Mouse (Mus musculus): Measurements from ENCODE around the gene Krtap10-4. TPM values are rescaled to one million over a fixed set of nuclear protein-coding genes. Genes with fewer than 3 reads are reported as not detected.
A peak's percentile ranks its signal among the peaks of the same experiment; 100 is the strongest.

Krtap10-4 gene
- not detected in 2 replicates for polyA plus RNA-seq (2014; fragmentation: Nextera tagmentation; extraction: Ambion mirVana)

DNA sequence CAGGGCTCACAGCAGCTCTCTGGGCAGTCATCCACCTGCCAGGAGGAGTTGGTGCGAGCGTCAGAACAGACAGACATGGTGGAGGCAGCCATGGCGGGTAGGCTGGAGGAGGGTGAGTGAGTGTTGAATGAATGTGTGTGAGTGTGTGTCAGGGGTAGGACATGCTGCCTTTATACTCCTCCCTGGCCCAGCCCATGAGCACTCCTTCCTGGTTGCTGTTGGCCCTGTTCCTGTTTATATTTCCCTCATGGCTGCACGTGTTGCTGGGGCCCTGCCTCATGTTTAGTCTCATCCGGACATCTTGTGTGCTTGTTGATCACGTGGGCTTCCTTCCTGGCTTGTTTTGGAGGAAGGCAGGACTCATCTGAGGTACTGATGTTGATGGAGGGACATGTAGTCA lies at the start of gene Krtap10-4:
Gene Krtap10-4, minus strand, starts transcription at position 145 of the 400 bp plus-strand sequence.
- Histone ChIP-seq H3K4me2 (no peak within 1 kb of the TSS), H3K9me3 (ENCODE audit: control insufficient read depth, low read length) (no peaks in the 10 kb centered on the region), H3K9ac (ENCODE audit: low read depth, low read length) (no peak within 1 kb of the TSS), H3K4me1 (replicated peaks; ENCODE audit: control insufficient read depth, insufficient read depth, low read length) (no peaks in the 10 kb centered on the region), H3K4me3 (ENCODE audit: low read depth, low read length) (no peak within 1 kb of the TSS), H3K27me3 (replicated peaks; ENCODE audit: control insufficient read depth, insufficient read depth, low read length) (no peaks in the 10 kb centered on the region), H3K36me3 (ENCODE audit: control insufficient read depth, insufficient read depth, low read length) (no peaks in the 10 kb centered on the region), H3K27ac (ENCODE audit: low read depth, low read length) (no peak within 1 kb of the TSS)
- DNase-seq (ENCODE audit: low spot score) (no peak), ATAC-seq (replicated peaks; ENCODE audit: low FRiP score) (no peak)
- 63% methylated on average over 6 of the region's 6 CpGs for WGBS

DNA sequence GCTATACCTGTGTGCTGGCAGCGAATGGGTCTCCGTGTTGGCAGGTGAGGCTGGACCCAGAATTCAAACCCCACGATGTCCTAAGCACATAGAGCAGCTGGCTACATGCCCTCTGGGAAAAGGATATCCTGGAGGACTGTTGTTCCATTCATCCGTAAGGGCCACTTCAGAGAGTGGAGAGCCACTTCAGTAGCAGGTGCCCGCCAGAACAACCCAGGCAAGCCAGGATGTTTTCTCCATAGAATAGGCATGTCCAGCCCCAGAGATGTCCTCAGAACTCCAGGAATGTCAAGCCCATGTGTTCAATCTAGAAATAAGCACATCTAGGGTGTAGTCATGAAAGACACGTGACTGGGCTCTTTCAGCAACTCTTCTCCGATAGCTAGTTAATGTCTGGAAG lies 42.8 kb upstream of the Krtap10-4 start:
- Histone ChIP-seq H3K4me1 (replicated peaks; ENCODE audit: control insufficient read depth, insufficient read depth, low read length) (no peaks in the 10 kb centered on the region), H3K9me3 (ENCODE audit: control insufficient read depth, low read length) (no peaks in the 10 kb centered on the region), H3K36me3 (ENCODE audit: control insufficient read depth, insufficient read depth, low read length) (no peaks in the 10 kb centered on the region), H3K4me3 (ENCODE audit: low read depth, low read length) (no peak overlapping the region), H3K4me2 (no peak overlapping the region), H3K27me3 (replicated peaks; ENCODE audit: control insufficient read depth, insufficient read depth, low read length) (no peaks in the 10 kb centered on the region), H3K9ac (ENCODE audit: low read depth, low read length) (no peak overlapping the region), H3K27ac (ENCODE audit: low read depth, low read length) (no peak overlapping the region)
- ATAC-seq (replicated peaks; ENCODE audit: low FRiP score): no peak
- 88% methylated on average over 7 of the region's 7 CpGs for WGBS
- no peak for DNase-seq (ENCODE audit: low spot score)

DNA sequence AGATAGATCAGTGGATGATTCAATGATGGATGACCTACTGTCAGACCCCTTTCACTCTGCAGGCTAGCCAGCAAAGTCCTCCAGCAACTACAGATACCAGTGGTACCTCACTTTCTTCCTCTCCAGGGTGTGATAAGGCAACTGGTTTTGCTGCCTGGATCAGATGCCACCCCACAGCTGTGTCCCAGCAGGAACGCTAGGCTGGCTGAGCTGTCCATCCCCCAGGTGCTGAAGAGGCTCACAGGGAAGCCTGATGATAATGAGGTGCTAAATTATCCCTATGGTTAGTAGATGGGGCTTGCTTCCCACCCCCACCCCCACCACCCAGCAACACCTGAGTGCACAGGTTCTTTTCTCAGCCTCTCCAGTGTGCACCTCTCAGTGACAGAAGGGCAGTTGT lies 40.7 kb upstream of the Krtap10-4 start:
- 9% methylated on average over 1 of the region's 1 CpGs for WGBS
- Histone ChIP-seq H3K9me3 (ENCODE audit: control insufficient read depth, low read length) (no peaks in the 10 kb centered on the region), H3K27ac (ENCODE audit: low read depth, low read length) (no peak overlapping the region), H3K4me3 (ENCODE audit: low read depth, low read length) (no peak overlapping the region), H3K4me2 (no peak overlapping the region), H3K27me3 (replicated peaks; ENCODE audit: control insufficient read depth, insufficient read depth, low read length) (no peaks in the 10 kb centered on the region), H3K36me3 (ENCODE audit: control insufficient read depth, insufficient read depth, low read length) (no peaks in the 10 kb centered on the region), H3K4me1 (replicated peaks; ENCODE audit: control insufficient read depth, insufficient read depth, low read length) (no peaks in the 10 kb centered on the region), H3K9ac (ENCODE audit: low read depth, low read length) (no peak overlapping the region)
- ATAC-seq (replicated peaks; ENCODE audit: low FRiP score) (no peak), DNase-seq (ENCODE audit: low spot score) (no peak)

DNA sequence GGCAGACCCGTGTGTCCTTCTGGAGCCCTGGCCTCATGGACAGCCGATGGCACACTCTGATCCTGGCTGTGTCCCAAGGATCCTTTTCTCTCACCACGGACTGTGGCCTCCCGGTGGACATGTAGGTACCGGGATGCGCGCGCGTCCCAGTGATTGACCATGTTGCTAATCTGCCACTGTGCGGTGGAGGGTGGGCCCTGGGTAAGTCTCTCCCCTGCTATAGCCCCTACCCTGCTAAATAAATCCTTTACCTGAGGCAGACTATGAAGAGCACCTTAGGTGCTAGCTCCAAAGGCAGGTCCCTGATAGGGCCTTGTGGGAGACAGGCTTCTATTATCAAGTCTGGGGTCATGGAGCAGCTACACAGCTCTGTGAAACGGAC lies 37.9 kb upstream of the Krtap10-4 start:
- no peak for DNase-seq (ENCODE audit: low spot score)
- ATAC-seq (replicated peaks; ENCODE audit: low FRiP score): 0 out of 2 replicates have a peak, but pooled peaks have one; percentile 2
- H3K4me3 ChIP-seq (ENCODE audit: low read depth, low read length): peak overlapping the region; percentile 18; the same call in 1 of the 2 replicates
- no peaks in the 10 kb centered on the region for H3K36me3 ChIP-seq (ENCODE audit: control insufficient read depth, insufficient read depth, low read length)
- H3K9ac ChIP-seq (ENCODE audit: low read depth, low read length): no peak overlapping the region
- no peaks in the 10 kb centered on the region for H3K9me3 ChIP-seq (ENCODE audit: control insufficient read depth, low read length)
- peak overlapping the region; percentile 54 for H3K4me2 ChIP-seq
- 31% methylated on average over 11 of the region's 11 CpGs for WGBS
- no peaks in the 10 kb centered on the region for H3K4me1 ChIP-seq (replicated peaks; ENCODE audit: control insufficient read depth, insufficient read depth, low read length)
- H3K27ac ChIP-seq (ENCODE audit: low read depth, low read length): no peak overlapping the region
- H3K27me3 ChIP-seq (replicated peaks; ENCODE audit: control insufficient read depth, insufficient read depth, low read length): no peaks in the 10 kb centered on the region

DNA sequence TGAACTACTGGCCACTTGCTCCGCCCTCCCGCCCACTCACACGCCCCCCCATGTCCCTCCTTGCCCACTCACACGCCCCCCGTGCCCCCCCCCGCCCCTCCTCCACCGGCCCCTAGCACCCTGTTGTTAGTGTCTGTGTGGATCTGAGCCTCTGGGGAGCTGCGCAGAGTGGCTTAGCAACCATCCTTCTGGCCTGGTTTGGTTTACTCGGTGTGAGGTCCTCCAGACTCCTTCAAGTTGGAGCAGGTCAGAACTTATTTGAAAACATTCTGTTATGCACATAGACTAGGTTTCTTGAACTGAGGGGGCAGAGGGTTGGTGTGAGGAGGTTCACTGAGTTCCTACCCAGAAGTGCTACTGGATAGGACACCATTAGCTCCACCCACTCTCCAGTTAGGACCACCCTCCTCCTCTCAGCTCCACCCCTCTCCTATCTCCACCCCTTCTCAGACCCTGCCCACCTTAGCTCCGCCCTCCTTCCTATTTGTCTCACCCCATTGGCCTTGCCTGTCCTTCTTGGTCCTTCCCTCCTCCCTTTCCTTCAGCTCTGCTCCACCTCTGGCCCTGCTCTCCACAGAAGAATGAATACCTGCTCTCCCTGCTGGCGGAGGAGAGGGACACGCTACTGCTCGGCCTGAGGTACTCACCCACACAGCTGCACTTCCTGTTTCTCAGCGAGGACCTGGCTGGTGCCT lies 37.3 kb upstream of the Krtap10-4 start:
- Histone ChIP-seq H3K27ac (ENCODE audit: low read depth, low read length) (no peak overlapping the region), H3K36me3 (ENCODE audit: control insufficient read depth, insufficient read depth, low read length) (no peaks in the 10 kb centered on the region), H3K4me1 (replicated peaks; ENCODE audit: control insufficient read depth, insufficient read depth, low read length) (no peaks in the 10 kb centered on the region), H3K4me2 (peak overlapping the region; percentile 54), H3K27me3 (replicated peaks; ENCODE audit: control insufficient read depth, insufficient read depth, low read length) (no peaks in the 10 kb centered on the region), H3K9ac (ENCODE audit: low read depth, low read length) (no peak overlapping the region), H3K4me3 (ENCODE audit: low read depth, low read length) (peak overlapping the region; percentile 18; the same call in 1 of the 2 replicates), H3K9me3 (ENCODE audit: control insufficient read depth, low read length) (no peaks in the 10 kb centered on the region)
- DNase-seq (ENCODE audit: low spot score): peak; percentile 45
- peak; percentile 86 for ATAC-seq (replicated peaks; ENCODE audit: low FRiP score)
- WGBS: 25% methylated on average over 14 of the region's 14 CpGs

DNA sequence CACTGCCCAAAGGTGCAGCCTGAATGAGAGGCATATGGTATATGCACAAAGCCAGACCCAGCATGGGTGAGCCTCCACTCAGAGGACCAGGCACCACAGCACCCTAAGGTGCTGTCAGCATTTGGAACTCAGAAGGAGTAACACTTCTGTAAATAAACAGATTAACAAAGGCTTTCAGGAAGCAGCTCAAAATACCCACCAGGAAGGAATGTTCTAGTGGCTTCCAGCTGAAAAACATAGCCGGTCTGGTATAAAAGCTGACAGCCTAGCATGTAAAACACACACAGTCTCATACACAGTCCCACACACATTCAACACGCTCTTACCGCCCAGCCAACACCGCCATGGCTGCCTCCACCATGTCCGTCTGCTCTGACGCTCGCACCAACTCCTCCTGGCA lies 34.8 kb upstream of the Krtap10-4 start, which contains the start of gene Gm3285:
Gene Gm3285, plus strand, starts transcription at position 301 of the 400 bp plus-strand sequence.
- H3K27me3 ChIP-seq (replicated peaks; ENCODE audit: control insufficient read depth, insufficient read depth, low read length): no peaks in the 10 kb centered on the region
- 53% methylated on average over 7 of the region's 7 CpGs for WGBS
- H3K4me1 ChIP-seq (replicated peaks; ENCODE audit: control insufficient read depth, insufficient read depth, low read length): no peaks in the 10 kb centered on the region
- no peaks in the 10 kb centered on the region for H3K9me3 ChIP-seq (ENCODE audit: control insufficient read depth, low read length)
- ATAC-seq (replicated peaks; ENCODE audit: low FRiP score) (no peak), DNase-seq (ENCODE audit: low spot score) (no peak)
- no peak within 1 kb of the TSS for H3K4me2 ChIP-seq
- H3K4me3 ChIP-seq (ENCODE audit: low read depth, low read length): no peak within 1 kb of the TSS
- H3K36me3 ChIP-seq (ENCODE audit: control insufficient read depth, insufficient read depth, low read length): no peaks in the 10 kb centered on the region
- H3K9ac ChIP-seq (ENCODE audit: low read depth, low read length): no peak within 1 kb of the TSS
- H3K27ac ChIP-seq (ENCODE audit: low read depth, low read length): no peak within 1 kb of the TSS

DNA sequence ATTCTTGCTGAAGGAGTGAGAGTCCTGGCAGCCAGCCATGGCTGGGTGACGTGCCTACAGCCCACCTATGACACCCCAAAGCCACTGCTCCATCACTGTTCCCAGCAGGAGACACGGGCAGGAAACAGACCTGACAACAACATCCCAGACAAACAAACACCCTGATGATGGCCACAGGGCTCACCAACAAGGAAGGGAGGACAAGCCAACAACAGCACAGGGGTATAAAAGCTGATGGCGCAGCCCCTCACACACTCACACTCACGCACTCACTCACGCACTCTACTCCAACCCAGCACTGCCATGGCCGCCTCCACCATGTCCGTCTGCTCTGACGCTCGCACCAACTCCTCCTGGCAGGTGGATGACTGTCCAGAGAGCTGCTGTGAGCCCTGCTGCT lies 25.7 kb upstream of the Krtap10-4 start, which contains the start of gene Gm10318:
Gene Gm10318, plus strand, starts transcription at position 301 of the 400 bp plus-strand sequence.
- no peak within 1 kb of the TSS for H3K4me2 ChIP-seq
- no peak within 1 kb of the TSS for H3K4me3 ChIP-seq (ENCODE audit: low read depth, low read length)
- H3K9ac ChIP-seq (ENCODE audit: low read depth, low read length): no peak within 1 kb of the TSS
- no peaks in the 10 kb centered on the region for H3K36me3 ChIP-seq (ENCODE audit: control insufficient read depth, insufficient read depth, low read length)
- no peak within 1 kb of the TSS for H3K27ac ChIP-seq (ENCODE audit: low read depth, low read length)
- no peak for ATAC-seq (replicated peaks; ENCODE audit: low FRiP score)
- no peaks in the 10 kb centered on the region for H3K9me3 ChIP-seq (ENCODE audit: control insufficient read depth, low read length)
- no peak for DNase-seq (ENCODE audit: low spot score)
- 67% methylated on average over 9 of the region's 9 CpGs for WGBS
- no peaks in the 10 kb centered on the region for H3K4me1 ChIP-seq (replicated peaks; ENCODE audit: control insufficient read depth, insufficient read depth, low read length)
- H3K27me3 ChIP-seq (replicated peaks; ENCODE audit: control insufficient read depth, insufficient read depth, low read length): no peaks in the 10 kb centered on the region

DNA sequence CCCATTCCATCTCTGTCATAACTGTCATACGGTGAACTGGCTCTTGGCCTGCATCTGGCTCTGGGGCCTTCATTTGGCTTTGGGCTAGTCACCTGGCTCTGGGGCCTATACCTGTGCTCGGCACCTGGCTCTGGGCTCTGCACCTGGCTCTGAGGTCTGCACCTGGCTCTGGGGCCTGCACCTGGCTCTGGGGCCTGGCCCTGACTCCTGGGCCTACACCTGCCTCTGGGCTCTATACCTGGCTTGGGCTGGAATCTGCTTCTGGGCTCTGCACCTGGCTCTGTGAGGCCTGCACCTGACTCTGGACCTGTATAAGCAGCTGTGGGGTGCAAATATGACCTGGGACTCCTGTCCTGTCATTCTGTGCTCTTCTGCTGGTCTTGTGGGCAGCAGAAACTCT lies 20.6 kb upstream of the Krtap10-4 start:
- no peak overlapping the region for H3K4me3 ChIP-seq (ENCODE audit: low read depth, low read length)
- WGBS: 68% methylated on average over 2 of the region's 2 CpGs

DNA sequence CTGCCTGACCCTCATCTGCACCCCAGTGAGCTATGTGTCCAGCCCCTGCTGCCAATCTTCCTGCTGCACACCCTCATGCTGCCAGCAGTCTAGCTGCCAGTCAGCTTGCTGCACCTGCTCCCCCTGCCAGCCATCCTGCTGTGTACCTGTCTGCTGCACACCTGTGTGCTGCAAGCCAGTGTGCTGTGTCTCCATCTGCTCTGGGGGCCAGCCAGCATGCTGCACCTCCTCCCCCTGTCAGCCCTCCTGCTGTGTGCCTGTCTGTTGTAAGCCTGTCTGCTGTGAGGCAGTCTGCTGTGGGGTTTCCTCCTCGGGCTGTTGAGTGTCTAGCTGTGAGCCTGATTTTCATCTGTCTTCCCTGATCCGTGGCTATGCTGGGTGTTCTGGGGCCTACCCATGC lies 20.1 kb upstream of the Krtap10-4 start:
- WGBS: 26% methylated on average over 2 of the region's 2 CpGs
- H3K4me1 ChIP-seq (replicated peaks; ENCODE audit: control insufficient read depth, insufficient read depth, low read length): no peaks in the 10 kb centered on the region
- H3K27me3 ChIP-seq (replicated peaks; ENCODE audit: control insufficient read depth, insufficient read depth, low read length): no peaks in the 10 kb centered on the region
- DNase-seq (ENCODE audit: low spot score) (no peak), ATAC-seq (replicated peaks; ENCODE audit: low FRiP score) (no peak)
- no peaks in the 10 kb centered on the region for H3K9me3 ChIP-seq (ENCODE audit: control insufficient read depth, low read length)
- no peak overlapping the region for H3K4me2 ChIP-seq
- no peaks in the 10 kb centered on the region for H3K36me3 ChIP-seq (ENCODE audit: control insufficient read depth, insufficient read depth, low read length)
- H3K27ac ChIP-seq (ENCODE audit: low read depth, low read length): no peak overlapping the region
- no peak overlapping the region for H3K9ac ChIP-seq (ENCODE audit: low read depth, low read length)
- no peak overlapping the region for H3K4me3 ChIP-seq (ENCODE audit: low read depth, low read length)

More for the DNA sequence above, 20.6 kb upstream of the Krtap10-4 start:
- no peak for ATAC-seq (replicated peaks; ENCODE audit: low FRiP score)
- Histone ChIP-seq H3K9me3 (ENCODE audit: control insufficient read depth, low read length) (no peaks in the 10 kb centered on the region), H3K27me3 (replicated peaks; ENCODE audit: control insufficient read depth, insufficient read depth, low read length) (no peaks in the 10 kb centered on the region), H3K4me1 (replicated peaks; ENCODE audit: control insufficient read depth, insufficient read depth, low read length) (no peaks in the 10 kb centered on the region), H3K4me2 (no peak overlapping the region), H3K9ac (ENCODE audit: low read depth, low read length) (no peak overlapping the region), H3K36me3 (ENCODE audit: control insufficient read depth, insufficient read depth, low read length) (no peaks in the 10 kb centered on the region), H3K27ac (ENCODE audit: low read depth, low read length) (no peak overlapping the region)
- no peak for DNase-seq (ENCODE audit: low spot score)

Measured in liver, embryonic 11.5 days (tissue).